Mouse (Mus musculus): ENCODE measurements at regions not wholly inside any gene's neighbourhood (a gene's known extent, or its start where the extent isn't known, plus 50 kb on each side); places are given as distances from the start of the nearest gene placed in this dataset.

- DNase-seq (ENCODE audit: low spot score in 2 of 2): no peak
Observed at GRCm38 (mm10) chr6:50713297-50713696, 59.1 kb upstream of the Npvf start.

GRCm38 (mm10) chr6:50718631-50719030 lies 64.4 kb upstream of the Npvf start:
- no peak for DNase-seq (ENCODE audit: low spot score in 2 of 2)

GRCm38 (mm10) chr6:50720346-50720745 lies 66.1 kb upstream of the Npvf start:
- no peak for DNase-seq (ENCODE audit: low spot score in 2 of 2)

- no peak for DNase-seq (ENCODE audit: low spot score in 2 of 2)
Observed at GRCm38 (mm10) chr6:50725640-50726039, 71.4 kb upstream of the Npvf start.

GRCm38 (mm10) chr6:50726166-50726591 lies 71.9 kb upstream of the Npvf start:
- DNase-seq (ENCODE audit: low spot score in 2 of 2): no peak

- no peak for DNase-seq (ENCODE audit: low spot score in 2 of 2)
Observed at GRCm38 (mm10) chr6:50730744-50731718, 76.8 kb upstream of the Npvf start.

- DNase-seq (ENCODE audit: low spot score in 2 of 2): no peak
Observed at GRCm38 (mm10) chr6:50734701-50735100, 80.5 kb upstream of the Npvf start.

- DNase-seq (ENCODE audit: low spot score in 2 of 2): no peak
Observed at GRCm38 (mm10) chr6:50735825-50736224, 81.6 kb upstream of the Npvf start.

GRCm38 (mm10) chr6:50742009-50742408 lies 87.8 kb upstream of the Npvf start:
- no peak for DNase-seq (ENCODE audit: low spot score in 2 of 2)

GRCm38 (mm10) chr6:50744462-50745166 lies 90.4 kb upstream of the Npvf start:
- no peak for DNase-seq (ENCODE audit: low spot score in 2 of 2)

GRCm38 (mm10) chr6:50753151-50753550 lies 98.9 kb upstream of the Npvf start:
- no peak for DNase-seq (ENCODE audit: low spot score in 2 of 2)

- no peak for DNase-seq (ENCODE audit: low spot score in 2 of 2)
Observed at GRCm38 (mm10) chr6:50754786-50755185, 100.5 kb upstream of the Npvf start.

- no peak for DNase-seq (ENCODE audit: low spot score in 2 of 2)
Observed at GRCm38 (mm10) chr6:50760367-50760766, 106.1 kb upstream of the Npvf start.

GRCm38 (mm10) chr6:50763121-50763520 lies 108.9 kb upstream of the Npvf start:
- DNase-seq (ENCODE audit: low spot score in 2 of 2): no peak

GRCm38 (mm10) chr6:50766442-50766915 lies 112.2 kb upstream of the Npvf start:
- DNase-seq (ENCODE audit: low spot score in 2 of 2): no peak

GRCm38 (mm10) chr6:50767126-50767525 lies 112.9 kb upstream of the Npvf start:
- DNase-seq (ENCODE audit: low spot score in 2 of 2): no peak

- no peak for DNase-seq (ENCODE audit: low spot score in 2 of 2)
Observed at GRCm38 (mm10) chr6:50767827-50768226, 113.6 kb upstream of the Npvf start.

GRCm38 (mm10) chr6:50769101-50769500 lies 114.9 kb upstream of the Npvf start:
- DNase-seq (ENCODE audit: low spot score in 2 of 2): no peak

- no peak for DNase-seq (ENCODE audit: low spot score in 2 of 2)
Observed at GRCm38 (mm10) chr6:50770481-50770880, 116.2 kb upstream of the Npvf start.

- no peak for DNase-seq (ENCODE audit: low spot score in 2 of 2)
Observed at GRCm38 (mm10) chr6:50775637-50776036, 121.4 kb upstream of the Npvf start.

GRCm38 (mm10) chr6:50776236-50776832 lies 122.1 kb upstream of the Npvf start:
- DNase-seq (ENCODE audit: low spot score in 2 of 2): no peak

Data from adrenal gland, postnatal 4 days (tissue).